Mouse (Mus musculus) testis, postnatal 14 days (tissue): ENCODE results near the gene F3.

Experiments
- DNase-seq: peaks from one replicate; pipeline ENCODE4 v3.0.0; 2021; ENCODE audit warnings: low spot score

Gene F3

DNA sequence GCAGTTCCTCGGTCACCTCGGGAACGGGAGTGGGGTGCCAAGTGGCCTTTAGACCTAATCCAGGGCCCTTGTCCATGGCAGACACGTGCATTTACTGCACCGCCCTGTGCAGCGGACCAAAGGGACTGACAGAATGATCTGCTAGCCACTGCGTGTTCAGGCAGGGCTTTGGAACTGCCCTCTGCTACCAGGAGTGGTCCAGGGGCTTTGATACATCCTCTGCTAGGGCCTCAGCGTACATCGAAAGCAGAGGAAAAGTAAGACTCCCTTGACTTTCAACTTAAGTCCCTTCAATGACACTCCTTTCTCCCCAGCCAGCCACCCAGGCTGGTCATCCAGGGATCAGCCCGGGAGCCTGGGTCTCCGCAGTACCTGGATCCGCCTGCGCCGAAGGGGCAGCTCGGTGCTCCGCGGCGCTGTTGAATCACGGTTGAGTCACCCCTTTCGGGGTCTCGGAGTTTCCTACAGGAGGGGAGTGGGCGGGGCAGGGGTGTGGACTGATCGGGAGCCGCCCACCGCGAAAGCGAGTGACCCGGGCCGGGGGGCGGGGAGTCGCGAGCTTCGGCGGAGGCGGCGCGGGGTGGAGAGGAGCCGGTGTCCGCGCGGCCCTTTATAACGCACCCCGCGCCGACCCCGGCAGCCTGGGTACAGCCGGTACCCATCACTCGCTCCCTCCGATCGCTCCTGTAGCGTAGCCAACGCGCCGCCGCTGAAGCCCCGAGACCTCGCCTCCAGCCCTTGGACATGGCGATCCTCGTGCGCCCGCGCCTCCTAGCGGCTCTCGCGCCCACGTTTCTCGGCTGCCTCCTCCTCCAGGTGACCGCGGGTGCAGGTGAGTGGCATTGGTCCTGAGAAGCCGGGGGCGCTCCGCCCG is at the start of gene F3:
F3 (plus strand) TSS at position 567 of the 874 bp plus-strand sequence.
- peak; percentile 68 for DNase-seq

DNA sequence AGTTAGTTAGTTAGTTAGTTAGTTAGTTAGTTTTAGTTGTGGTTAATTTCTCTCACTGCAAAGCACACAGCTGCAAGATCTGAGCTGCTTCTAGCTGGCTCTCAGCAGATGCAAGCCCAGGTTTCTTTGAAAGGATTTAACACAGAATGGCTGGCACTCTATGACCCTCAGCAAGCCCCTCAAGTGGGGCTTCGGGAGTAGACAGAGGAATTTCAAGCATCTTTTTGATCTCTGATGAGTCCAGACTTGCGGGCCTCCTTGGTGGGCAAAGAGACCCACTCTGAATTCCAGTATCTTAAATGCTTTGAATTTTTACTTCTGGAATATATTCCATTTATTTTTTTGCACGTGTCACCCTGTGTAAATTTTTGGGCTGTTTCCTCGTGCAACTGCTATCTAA is 44.4 kb upstream of the F3 start:
- DNase-seq: no peak

DNA sequence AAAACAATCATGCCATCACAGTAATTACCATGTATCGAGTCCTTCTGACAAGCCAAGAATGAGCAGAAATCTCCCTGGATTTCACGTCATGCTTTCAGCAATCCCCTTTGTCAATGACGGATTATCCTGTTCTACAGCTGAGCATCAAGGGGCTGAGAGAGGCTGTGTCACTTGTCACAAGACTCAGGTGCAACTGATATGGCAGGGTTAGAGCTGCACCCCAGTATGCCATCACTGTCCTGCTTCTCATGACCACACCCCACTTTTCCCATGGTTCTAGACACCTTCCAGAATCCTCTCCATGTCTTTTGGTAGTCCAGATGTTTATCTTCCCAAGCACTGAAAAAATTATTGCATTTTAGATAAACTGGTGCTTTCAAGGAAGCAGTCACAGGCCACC is 43.9 kb upstream of the F3 start:
- no peak for DNase-seq

DNA sequence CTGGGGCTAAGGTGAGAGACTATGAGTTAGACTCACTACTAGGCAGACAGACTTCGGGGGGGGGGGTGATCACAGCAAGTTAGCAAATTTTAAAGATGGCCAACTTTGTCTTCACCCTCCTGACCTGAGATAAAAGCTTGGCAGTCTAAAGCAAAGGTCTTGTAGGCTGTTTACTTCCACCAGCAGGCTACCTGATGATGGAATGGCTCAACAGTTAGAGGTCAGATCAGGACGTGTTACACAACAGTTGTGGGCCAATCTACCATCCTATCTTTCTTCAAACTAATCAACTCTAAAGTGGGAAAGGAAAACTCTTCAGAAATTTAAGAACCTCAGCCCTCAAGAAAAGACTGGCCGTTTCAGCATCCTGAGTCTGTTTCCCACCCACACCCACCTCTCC is 43.1 kb upstream of the F3 start:
- DNase-seq: no peak

DNA sequence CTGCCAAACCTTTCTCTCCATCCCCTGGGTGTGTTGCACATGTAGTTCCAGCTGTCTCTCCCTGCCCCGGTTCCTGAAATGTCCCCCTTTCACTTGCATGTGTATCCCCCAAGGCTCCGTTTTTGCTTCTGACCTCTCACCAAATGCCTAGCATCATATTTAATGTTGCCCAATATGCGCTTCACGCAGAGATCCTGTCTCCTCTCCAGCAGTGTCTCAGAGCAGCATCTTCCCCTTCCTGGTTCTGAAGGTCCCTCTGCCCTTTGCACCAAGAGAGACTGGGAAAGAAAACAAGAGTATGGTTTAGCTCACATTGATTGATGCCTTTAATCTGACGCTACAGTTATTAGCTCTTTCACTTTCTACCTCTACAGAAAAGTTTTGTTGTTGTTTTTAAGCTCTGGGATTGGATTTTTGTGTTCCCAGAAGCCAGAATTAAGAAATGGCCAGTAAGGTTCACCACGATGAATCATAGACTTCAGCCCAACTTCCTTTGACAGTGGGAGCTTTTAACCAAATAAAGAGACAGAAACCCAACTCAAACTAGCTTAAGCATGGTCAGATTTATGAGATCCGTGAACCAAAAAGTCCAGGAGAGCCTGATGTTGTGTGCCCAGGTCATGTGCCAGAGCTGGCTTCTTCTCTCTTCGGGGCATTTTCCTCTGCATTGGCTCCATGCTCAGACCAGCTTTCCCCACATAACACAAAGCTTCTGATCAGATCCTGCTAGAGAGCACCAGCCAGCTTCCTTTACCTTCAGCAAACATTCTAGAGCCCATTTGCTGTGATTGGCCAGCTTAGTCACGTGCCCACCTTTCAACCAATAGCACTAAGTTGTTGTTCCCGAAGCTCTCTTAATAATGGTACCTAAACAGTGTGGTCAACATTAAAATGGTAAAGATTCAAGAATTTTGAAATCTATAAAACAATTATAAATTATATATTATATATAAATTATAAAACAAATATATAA is 40.6 kb upstream of the F3 start:
- no peak for DNase-seq

DNA sequence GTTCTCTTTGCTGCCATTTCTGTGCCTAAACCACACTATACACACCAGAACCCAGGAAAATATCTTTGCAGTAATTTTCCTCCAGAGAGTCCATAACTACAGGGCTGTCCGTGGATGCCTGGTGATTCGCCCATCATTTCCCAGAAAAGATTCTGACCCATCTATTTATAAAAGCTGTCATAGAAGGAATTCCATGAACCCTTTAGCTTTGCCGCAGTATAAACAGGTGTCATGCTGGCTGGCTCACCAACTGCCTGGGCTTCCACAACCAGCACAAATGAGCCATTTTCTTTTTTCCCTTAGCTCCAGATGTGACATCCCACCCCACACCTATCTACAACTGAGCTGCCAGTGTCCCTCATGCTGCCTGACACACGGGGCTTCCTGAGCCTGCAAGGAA is 38.8 kb upstream of the F3 start:
- DNase-seq: no peak

DNA sequence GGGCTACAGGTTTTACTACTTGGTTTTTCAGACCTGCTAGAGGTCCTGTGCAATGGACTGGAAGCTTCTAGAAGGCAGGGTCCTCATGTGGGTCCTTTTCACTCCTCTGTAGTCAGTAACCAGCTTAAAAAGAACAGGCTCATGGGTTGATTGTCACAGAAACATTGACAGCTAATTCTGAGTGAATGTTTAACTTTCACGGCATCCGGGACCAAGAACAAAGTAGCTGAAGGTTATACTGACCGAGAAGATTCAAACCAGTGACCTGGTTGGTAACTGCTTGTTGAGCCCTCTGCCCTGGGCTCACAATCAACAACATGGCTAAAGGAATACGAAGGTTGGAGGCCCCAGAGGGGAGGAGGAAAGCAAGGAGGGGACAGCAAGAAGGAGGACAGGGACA is 38.4 kb upstream of the F3 start:
- DNase-seq: no peak

DNA sequence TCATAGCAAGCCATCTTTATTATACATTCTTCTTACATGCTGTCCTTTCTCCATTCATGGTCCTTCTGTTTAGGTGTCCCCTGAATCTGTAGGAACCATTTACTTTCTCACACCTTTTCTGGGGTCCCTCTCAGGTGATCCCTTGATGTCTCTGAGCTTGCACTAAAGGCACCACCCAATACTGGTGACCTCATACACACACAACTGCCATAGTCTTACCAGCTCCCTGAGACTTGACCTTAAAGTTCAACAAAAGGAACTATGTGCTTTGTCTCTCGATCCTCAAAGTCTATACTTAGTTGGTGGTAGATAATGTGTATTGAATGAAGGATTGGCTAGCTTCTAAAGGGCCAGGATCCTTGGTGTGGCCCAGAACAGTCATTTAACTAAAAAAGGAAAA is 37.4 kb upstream of the F3 start:
- no peak for DNase-seq

DNA sequence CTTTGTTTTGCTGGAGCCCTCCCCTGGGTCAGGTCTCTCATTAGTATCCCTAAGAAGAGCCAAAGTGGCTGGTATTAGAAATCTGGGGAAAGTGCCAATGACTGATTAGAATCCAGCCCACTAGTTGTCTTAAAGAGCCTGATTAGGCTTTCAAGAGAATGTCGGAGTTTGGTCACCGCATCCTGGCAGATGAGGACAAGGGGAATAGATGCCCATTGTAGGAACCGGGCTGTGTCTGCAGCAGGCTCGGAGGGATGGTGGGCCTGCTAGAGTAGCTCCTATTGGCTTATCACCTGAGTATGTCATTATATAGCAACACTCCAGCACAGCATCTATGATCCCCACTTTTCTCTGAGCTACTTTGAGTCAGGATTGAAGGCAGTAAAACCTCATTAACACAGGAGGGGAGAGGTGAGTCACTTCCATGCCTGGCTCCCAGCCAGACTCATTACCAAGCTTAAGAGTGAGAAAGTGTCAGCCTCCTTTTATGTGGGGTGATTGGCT is 36.9 kb upstream of the F3 start:
- DNase-seq: no peak

DNA sequence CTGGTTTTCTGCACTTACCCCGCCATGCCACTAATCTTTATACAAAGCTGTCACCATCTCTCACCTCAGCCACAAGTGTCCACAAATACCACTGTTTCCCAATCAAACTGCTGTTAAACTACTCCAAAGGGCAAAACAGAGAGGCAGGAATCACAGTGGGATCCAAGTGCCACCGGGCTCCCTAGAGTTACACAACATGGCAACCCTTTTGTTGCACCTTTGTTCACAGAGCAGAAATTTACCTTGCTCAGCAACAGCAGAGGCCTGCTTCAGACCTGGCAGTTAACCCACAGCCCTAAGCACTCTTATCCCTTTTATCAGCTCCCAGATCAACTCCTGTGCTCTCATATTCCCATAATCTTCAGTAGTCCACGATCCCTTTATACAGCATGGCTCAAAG is 35.6 kb upstream of the F3 start:
- no peak for DNase-seq

DNA sequence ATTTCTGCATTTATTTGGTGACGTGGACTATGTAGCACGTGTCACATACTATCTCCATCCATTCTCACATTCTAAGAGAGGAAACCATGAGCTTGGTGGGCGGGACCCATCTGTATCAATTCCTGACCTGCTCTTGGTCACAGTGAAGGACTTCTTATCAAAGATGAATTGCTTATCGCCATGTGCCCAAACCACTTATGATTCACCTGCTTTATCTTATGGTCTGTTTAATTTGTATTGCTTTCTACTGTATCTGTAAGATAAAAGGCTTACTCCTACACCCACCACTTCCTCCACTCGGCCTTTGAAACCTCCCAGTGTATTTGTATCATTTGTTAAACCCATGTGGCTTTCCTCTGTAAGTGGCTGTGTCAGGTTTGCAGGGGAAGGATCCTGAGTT is 34.3 kb upstream of the F3 start:
- no peak for DNase-seq

DNA sequence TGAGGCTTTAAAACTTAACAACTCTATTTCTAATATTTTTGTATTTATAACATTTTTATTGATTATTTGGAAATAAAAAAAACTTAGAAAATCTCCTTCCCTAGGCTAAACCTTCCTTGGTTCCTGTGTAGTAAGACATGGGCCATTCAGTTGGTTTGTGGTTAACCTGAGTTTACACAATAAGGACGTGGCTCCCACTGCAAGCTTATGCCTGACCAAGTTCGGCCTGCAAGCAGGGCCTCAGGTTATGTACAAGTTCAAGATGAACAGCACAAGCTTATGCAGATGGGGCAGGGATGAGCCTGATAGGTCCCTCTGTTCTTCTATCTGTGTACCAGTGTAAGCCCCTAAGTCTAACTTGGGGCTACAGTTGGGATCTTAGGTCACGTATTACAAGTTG is 33.6 kb upstream of the F3 start:
- no peak for DNase-seq

DNA sequence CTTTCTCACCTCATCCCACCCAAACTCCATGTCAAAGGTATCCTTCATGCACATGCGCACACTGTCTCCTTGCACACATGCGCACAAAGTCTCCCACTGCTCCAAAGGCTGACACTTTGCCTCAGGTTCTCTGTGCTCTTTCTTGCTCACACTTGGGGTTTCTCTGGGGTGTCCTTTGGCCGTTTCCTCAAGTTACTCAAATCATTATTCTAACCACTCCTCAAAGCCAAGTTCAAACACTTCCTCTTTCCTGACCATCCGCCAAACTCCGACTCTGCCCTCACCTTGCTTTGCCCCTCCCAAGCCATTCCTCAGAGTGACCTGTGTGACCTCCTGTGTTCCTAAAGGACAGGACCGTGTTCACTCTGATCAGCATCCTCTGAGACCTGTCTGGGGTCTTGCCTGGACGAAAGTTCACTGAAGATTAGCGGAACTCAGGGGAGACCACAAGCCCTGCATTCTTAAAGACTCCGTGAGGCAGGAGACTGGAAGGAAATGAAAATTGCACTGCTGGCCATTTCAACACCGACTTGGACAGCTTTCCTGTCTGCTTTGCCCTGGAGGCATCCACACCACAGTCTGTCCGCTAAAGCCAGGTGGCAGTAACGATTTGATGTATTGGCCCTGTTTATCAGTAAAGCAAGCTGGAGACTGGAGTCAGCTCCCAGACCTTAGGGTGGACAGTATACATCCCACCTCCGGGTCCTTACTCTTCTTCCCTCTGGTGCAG is 30.2 kb upstream of the F3 start:
- no peak for DNase-seq

DNA sequence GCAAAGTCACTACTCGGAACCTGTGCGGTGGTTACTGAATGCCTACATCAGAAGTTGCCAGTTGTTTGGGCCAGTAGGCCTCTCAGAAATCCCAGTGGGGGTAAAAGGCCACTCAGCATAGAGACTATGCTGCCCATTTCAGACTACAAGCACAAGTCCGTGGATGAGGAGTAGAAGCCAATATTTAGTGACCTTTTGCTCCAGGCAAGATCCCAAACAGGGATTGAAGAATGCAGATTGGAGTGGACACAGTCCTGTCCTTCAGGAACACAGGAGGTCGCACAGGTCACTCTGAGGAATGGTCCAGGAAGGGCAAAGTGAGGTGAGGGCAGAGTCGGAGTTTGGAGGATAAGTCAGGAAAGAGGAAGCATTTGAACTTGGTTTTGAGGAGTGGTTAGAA is 29.6 kb upstream of the F3 start:
- no peak for DNase-seq

DNA sequence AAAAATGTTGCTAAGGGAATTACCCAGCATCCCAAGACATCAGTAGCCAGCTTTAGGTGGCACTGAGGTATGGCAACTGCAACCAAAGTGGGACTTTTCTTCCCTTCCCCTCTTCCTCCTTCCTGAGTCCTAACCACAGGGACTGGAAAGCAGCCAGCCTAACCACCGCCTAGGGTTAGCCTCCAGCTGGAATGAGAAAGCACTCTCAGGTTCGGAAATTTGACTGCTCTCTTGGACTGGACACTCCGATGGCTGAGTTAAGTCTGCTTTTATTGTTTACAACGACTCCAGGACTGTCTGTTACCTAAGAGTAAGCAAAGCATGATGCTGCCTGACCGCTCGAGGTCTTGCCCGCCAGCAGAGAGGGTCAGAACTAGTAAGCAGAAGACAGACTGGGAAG is 26.2 kb upstream of the F3 start:
- no peak for DNase-seq

DNA sequence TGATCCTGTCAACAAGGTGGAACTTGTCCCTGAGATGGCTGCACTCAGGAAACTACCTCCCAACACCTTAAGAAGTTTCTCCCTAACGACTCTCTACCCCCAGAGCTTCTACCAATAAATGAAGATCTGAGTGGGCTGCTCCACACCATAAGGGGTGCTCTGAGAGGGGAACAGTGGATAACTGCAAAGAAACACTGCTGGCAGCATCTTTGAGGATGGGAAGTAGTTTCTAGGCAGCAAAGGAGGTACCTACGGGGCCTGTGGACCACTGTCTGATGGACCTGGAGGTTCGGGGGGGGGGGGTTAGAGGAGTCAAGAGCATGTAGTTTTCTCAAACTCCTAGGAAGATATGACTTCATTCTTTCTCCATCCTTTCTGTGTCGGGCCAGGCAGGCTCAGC is 23.9 kb upstream of the F3 start:
- DNase-seq: no peak

DNA sequence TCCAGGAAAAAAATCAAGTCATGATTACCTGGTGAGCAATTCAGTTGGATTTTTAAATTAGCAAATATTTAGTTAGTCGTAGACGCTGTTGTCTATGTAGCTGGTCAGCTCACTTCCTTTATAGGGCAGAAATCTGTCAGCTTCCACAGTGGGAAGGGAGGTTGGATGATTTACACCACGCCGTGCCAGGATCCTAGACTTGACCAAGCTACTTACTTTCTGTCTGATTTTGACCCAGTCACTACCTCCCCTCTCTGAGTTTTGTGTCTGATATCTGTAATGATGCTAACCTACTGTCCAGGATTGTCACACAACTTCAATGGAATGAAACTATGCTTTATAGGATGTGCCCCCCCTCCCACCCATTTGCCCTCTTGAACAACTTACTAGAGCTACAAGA is 23.5 kb upstream of the F3 start:
- DNase-seq: no peak

DNA sequence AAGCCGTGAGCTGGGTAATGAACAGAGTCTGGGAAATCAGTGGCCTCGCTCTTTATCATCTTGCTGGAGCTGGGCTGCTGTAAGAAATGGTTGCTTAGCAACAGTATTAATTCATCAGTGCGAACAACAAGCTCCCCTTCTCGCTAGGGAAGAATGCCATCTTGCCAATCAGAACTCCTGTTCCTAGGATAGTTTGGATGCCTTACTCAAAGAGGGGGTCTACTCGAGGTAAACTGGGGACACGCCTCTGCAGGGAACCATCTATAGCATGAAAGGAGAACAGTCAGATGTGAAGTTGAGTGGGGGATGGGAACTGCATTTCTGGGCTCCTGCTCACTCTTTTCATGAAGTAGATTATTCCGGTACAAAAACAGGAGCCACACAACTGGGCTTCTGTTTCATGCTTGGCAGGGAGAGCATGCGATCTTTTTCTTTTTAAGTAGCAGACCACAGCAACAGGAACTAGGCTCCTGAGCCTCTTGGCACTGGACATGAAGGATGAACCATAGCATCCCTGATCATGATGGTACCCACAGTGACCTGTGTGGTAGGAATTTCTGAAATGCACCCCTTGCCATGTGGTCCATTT is 22.9 kb upstream of the F3 start:
- DNase-seq: no peak

DNA sequence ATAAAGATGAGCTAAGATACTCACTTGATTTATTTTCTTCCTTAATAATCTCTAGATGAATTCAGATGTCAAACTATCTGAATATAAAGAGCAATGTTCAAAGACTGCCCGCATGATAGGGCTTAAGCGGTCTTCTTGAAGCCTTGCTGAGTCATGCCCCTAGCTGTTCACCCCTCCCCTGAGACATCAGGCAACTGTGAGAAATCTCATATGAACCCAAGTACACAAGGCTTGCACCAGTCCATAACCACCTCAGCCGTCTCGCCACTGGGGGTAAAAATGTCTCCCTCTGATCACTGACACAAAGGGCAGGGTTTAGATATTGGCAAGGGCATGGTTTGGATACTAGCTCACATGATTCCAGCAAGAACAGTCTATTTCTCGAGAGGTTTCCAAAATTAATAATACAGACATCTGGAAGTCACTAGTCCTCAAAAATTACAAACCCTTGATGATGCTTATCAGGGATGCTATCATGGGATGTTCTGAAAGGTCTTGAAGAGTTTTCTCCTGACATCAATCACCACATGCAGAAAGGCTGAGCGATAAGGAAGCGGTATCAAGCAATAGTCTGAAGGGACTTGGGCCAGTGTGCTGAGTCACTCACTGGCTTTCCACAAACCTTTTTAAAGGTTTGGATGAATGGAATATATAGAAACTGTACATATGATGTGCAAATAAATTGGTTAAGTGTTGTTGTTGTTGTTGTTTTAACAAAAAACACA is 20.0 kb upstream of the F3 start:
- DNase-seq: no peak

DNA sequence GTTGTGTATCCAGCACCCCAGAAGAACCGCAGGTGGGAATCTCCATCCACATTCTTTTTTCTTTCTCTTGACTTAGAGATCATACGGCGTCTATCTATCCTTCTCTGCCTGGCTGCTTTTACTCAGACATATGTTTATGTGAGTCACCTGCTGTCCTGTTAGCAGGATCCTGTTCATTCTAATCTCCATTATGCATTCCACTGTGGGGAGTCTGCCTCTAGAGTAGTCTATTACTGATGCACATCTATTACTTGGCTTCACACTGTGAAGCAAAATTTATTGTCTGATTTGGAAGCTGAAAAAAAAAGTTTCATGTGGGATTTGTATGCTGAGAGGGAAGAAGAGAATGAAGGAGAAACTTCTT is 19.5 kb upstream of the F3 start:
- no peak for DNase-seq

DNA sequence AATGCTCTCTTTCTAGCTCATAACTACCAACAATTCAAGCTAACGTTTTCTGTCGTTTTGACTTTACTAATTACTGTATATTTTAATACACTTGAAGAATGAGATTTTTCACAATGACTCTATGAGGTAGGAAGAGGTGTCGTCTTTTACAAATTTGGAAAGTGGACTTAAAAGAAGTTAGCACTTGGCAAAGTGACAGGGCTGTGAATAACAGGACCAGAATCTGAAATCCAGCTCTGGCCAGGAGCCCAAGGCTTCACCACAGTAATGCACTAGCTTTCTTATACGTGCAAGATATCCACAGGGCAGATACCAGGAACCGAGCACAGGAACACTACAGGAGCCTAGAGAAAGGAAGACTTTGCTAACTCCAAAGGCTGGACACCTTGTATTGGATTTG is 17.2 kb upstream of the F3 start:
- DNase-seq: no peak
